Comparison of ENCODE assay signal across 16 mouse cellular contexts in genomic region chr13:103829623-103830135, GRCm38 (mm10).
"Had no signal": no experiment of that assay in that cellular context is flagged by ENCODE, and none has a peak within 500 bp of the region (broad histone marks: within the 10 kb centered on the region; RNA-seq: fewer than 3 reads in every experiment).

No protein-coding gene starts in this region.

- H3K4me1 ChIP-seq: midbrain, embryonic 10.5 days; midbrain, embryonic 12.5 days; neural tube, embryonic 12.5 days; stomach, embryonic 15.5 days had no signal

- H3K27ac ChIP-seq: midbrain, embryonic 10.5 days; midbrain, embryonic 12.5 days; neural tube, embryonic 12.5 days; stomach, embryonic 15.5 days; stomach, postnatal 0 days had no signal

- ATAC-seq: midbrain, embryonic 16.5 days had no signal

- H3K27me3 ChIP-seq: midbrain, embryonic 12.5 days; neural tube, embryonic 12.5 days; stomach, embryonic 15.5 days had no signal

- H3K4me3 ChIP-seq: midbrain, embryonic 10.5 days; midbrain, embryonic 12.5 days; myocyte; neural tube, embryonic 12.5 days; stomach, embryonic 15.5 days had no signal

- H3K9ac ChIP-seq: lung, embryonic 14.5 days; midbrain, embryonic 12.5 days; neural tube, embryonic 12.5 days; stomach, embryonic 15.5 days had no signal

- DNase-seq: lung, adult 18-20 months; lung, embryonic 14.5 days; lung, postnatal 10 days; lung, postnatal 4 days; midbrain, embryonic 14.5 days; right cerebral cortex, postnatal 14 days; thymus, adult 2 months; thymus, postnatal 25 days; thymus, postnatal 4 days had no signal

- H3K4me2 ChIP-seq: lung, embryonic 14.5 days; midbrain, embryonic 12.5 days; neural tube, embryonic 12.5 days; stomach, embryonic 15.5 days had no signal

- H3K9me3 ChIP-seq: midbrain, embryonic 10.5 days; midbrain, embryonic 12.5 days; neural tube, embryonic 12.5 days; stomach, embryonic 15.5 days had no signal
